Mouse (Mus musculus) cortical plate, adult 2 months (tissue): ENCODE measurements around the gene Gm3095.
"Not testable (repeated sequence)": the region's sequence is repeated elsewhere in the genome, so short reads cannot be mapped to it uniquely, and the experiment has no call there.

Source experiments
- CTCF ChIP-seq: fragments of 200-500 bp; IDR thresholded peaks from 2 replicates; pipeline ENCODE4 v1.5.1; 2011; ENCODE audit warnings: mild to moderate bottlenecking, control low read depth, low read length; ENCODE audit not compliant: insufficient read depth; ENCODE audit errors: extremely low read depth
- POLR2A ChIP-seq: fragments of 200-500 bp; IDR thresholded peaks from 2 replicates; pipeline ENCODE4 v1.6.1; 2011; ENCODE audit warnings: mild to moderate bottlenecking, low read length, control low read depth; ENCODE audit not compliant: insufficient read depth; ENCODE audit errors: extremely low read depth

GRCm38 (mm10) chr14:3963247-3963646 lies at the start of gene Gm3095:
- not testable (repeated sequence) for TF ChIP-seq CTCF, POLR2A
